Mouse (Mus musculus): ENCODE results near the gene Clec3a.

DNA sequence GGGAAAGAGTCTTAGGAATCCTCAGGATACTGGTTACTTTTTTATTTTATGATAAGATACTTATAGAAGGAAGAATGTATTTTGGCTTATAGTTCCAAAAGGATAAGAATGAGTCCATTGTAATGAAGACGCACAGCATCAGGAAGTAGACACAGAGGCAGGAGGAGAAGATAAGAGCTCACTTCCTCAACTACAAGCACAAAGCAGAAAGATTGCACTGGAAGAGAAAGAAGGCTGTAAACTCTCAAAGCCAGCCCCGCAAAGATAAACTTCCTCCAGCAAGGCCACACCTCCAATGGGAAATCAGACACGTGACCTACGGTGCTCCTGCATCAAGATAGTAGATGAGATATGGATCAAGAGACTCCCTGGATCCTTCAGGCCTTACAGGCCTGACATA, 30.4 kb upstream of the Clec3a start:
- no peak for TF ChIP-seq ZC3H11A (IDR thresholded peaks at IDR 0.05; ENCODE audit: borderline replicate concordance, low read depth, low read length)
- TF ChIP-seq HCFC1 (IDR thresholded peaks at IDR 0.05; ENCODE audit: borderline replicate concordance, insufficient read depth, low read length) = no peak
- no peak for TF ChIP-seq CHD2 (IDR thresholded peaks at IDR 0.05; ENCODE audit: low read depth, low read length)
- no peak for TF ChIP-seq MAFK (IDR thresholded peaks at IDR 0.05; ENCODE audit: insufficient read depth, low read depth, low read length)
- TF ChIP-seq ZNF384 (IDR thresholded peaks at IDR 0.05; ENCODE audit: low read depth, low read length) = no peak

Data from ES-E14 (cell line).